Mouse (Mus musculus) heart, postnatal 0 days (tissue): ENCODE measurements at regions not wholly inside any gene's neighbourhood (a gene's known extent, or its start where the extent isn't known, plus 50 kb on each side); places are given as distances from the start of the nearest gene placed in this dataset.

Experiments used
- ATAC-seq: fragments of 200-750 bp; cut with Nextera tagmentation; 2 replicates; pipeline ENCODE4 v1.8.0; 2017; ENCODE audit warnings: low read depth, moderate number of reproducible peaks, moderate library complexity; ENCODE audit not compliant: insufficient read depth
- DNase-seq: peaks from one replicate; pipeline ENCODE4 v3.0.0-alpha.2; 2016; ENCODE audit warnings: low spot score
- H3K27ac ChIP-seq: fragments of 300-500 bp; sonication (generic); 2 replicates; pipeline ENCODE4 v1.5.1; 2014; ENCODE audit warnings: low read depth, mild to moderate bottlenecking
- H3K27me3 ChIP-seq: fragments of 300-500 bp; sonication (generic); 2 replicates; pipeline ENCODE4 v1.6.1; 2014; ENCODE audit warnings: low read length, mixed read lengths; ENCODE audit not compliant: control insufficient read depth, insufficient read depth
- H3K36me3 ChIP-seq: fragments of 300-500 bp; sonication (generic); replicated peaks from 2 replicates; pipeline ENCODE4 v1.6.1; 2014; ENCODE audit warnings: low read length, mixed read lengths; ENCODE audit not compliant: control insufficient read depth, insufficient read depth
- H3K4me1 ChIP-seq: fragments of 300-500 bp; sonication (generic); 2 replicates; pipeline ENCODE4 v1.6.1; 2014; ENCODE audit warnings: antibody characterized with exemption; ENCODE audit not compliant: control insufficient read depth, insufficient read depth
- H3K4me2 ChIP-seq: fragments of 300-500 bp; sonication (generic); 2 replicates; pipeline ENCODE4 v1.6.1; 2014; ENCODE audit warnings: low read depth, mild to moderate bottlenecking, low read length, moderate library complexity
- H3K4me3 ChIP-seq: fragments of 300-500 bp; sonication (generic); 2 replicates; pipeline ENCODE4 v1.5.1; 2014; ENCODE audit warnings: low read depth, low read length
- H3K9ac ChIP-seq: fragments of 300-500 bp; sonication (generic); replicated peaks from 2 replicates; pipeline ENCODE4 v1.6.1; 2014; ENCODE audit warnings: low read depth, low read length, mixed read lengths
- H3K9me3 ChIP-seq: fragments of 300-500 bp; sonication (generic); replicated peaks from 2 replicates; pipeline ENCODE4 v1.6.1; 2016; ENCODE audit warnings: low read length; ENCODE audit not compliant: control insufficient read depth
- CTCF ChIP-seq: IDR thresholded peaks from 2 replicates; pipeline ENCODE4 v1.5.1; 2016; ENCODE audit warnings: antibody characterized with exemption, control low read depth, low read depth
- EP300 ChIP-seq: IDR thresholded peaks from 2 replicates; pipeline ENCODE4 v1.6.1; 2016; ENCODE audit warnings: antibody characterized with exemption, low read depth
- WGBS: fragments of 180-500 bp; shearing (Covaris S2); extraction: QIAGEN DNeasy Blood & Tissue Kit; methylation state at CpG from one replicate; pipeline ENCODE4 v1.1.7; 2014; 5-methylcytosine and 5-hydroxymethylcytosine counted together

DNA sequence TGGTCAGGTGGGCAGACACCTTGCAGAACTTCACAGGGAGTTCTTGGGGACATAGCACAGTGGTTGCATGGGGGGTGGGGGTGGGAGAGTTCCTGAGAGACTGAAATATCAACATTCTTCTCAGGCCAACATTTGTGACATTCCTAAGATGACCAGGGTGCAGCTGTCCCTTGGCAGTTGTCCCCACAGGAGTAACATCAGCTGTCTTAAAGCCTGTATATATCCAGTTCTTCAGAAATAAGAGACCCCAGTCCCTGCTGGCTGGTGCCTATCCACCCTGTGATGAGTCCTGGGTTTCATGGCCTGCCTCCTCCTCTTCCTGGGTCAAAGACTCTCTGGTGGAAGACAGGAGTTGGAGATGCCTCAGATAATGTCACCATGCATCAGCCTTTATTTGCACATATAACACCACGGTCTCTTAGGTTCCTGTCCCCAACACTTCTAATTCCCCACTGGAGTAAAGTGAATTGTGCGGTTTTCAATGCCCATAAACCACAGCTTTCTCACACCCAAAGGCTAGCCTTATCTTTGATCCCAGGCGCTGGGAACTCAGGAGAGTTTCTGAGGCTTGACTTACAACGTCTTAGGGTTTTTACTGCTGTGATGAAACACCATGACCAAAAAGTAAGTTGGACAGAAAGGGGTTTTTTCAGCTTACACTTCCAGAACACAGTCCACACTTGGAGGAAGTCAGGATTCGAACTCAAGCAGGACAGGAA lies 85.8 kb downstream of the Tomm20 start:
- WGBS, result 85% methylated on average over 5 of the region's 5 CpGs
- ATAC-seq, result no peak
- no peak for TF ChIP-seq CTCF
- no peak for TF ChIP-seq EP300

DNA sequence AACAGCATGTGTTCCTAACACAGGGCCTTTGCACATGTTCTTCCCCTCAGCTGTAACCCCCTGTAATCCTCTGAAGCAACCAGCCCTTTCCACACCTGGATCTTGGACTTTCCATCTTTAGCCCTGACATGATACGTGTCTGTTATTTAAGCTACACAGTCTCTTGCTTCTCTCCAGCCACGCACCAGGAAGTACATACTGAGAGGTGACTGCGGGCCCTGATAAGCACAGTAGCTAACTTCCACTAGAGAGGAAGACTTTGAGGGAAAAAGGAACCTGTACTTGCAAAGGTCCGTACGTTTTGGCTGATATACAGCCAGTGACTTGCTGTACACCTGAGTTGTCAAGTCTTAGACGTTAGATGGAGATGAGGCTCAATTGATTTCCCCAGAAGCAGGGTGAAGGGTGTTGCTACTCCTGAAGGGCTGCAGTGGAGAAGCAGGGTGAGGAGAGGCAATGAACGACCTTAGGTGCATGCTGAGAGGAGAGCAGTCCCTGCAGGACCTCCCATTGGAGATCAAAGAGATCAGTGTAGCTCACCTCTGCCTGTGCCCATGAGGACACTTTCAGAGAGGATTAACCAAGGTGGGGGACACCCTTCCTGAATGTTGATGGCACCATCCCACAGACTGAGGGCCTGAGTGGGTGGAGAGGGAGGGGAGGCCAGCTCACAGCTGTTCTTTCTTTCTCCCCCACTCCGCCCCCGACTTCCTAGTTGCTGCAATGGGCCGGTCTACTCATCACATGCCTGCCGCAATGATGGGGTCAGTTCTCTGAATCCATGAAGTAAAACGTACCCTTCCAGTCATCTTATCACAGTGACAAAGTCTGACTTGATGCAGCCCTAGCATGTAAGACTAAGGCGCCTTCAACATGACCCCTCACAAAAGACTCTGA lies 88.1 kb downstream of the Tomm20 start:
- no peak overlapping the region for H3K4me2 ChIP-seq
- H3K4me1 ChIP-seq, result no peaks in the 10 kb centered on the region
- no peaks in the 10 kb centered on the region for H3K9me3 ChIP-seq
- 61% methylated on average over 13 of the region's 13 CpGs for WGBS
- H3K36me3 ChIP-seq, result no peaks in the 10 kb centered on the region
- no peak overlapping the region for H3K9ac ChIP-seq
- ATAC-seq, result no peak
- DNase-seq, result no peak
- TF ChIP-seq EP300 (no peak), CTCF (no peak)
- H3K27ac ChIP-seq, result no peak overlapping the region
- H3K4me3 ChIP-seq, result no peak overlapping the region
- no peaks in the 10 kb centered on the region for H3K27me3 ChIP-seq

More for the DNA sequence above, 85.8 kb downstream of the Tomm20 start:
- Histone ChIP-seq H3K9ac (no peak overlapping the region), H3K36me3 (no peaks in the 10 kb centered on the region), H3K4me1 (no peaks in the 10 kb centered on the region), H3K4me3 (no peak overlapping the region), H3K27me3 (no peaks in the 10 kb centered on the region), H3K27ac (no peak overlapping the region), H3K9me3 (no peaks in the 10 kb centered on the region), H3K4me2 (no peak overlapping the region)
- no peak for DNase-seq

DNA sequence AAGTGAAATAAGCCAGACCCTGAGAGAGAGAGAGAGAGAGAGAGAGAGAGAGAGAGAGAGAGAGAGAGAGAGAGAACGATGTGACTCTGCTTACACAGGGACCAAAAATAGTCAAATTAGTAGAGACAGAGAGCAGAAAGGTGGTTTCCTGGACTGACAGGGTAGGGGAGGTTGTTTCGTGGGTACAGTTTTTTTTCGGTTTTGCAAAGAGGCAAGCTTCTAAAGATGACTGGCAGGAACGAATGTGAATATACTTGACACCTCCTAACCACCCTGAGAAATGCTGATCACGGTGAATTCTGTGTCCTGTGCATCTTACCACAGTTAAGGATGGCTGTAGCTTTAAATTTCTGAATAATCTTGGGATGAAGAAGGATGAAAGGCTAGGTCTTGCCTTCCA lies 89.7 kb downstream of the Tomm20 start:
- no peaks in the 10 kb centered on the region for H3K9me3 ChIP-seq
- H3K4me1 ChIP-seq, result no peaks in the 10 kb centered on the region
- H3K36me3 ChIP-seq, result no peaks in the 10 kb centered on the region
- no peak overlapping the region for H3K4me3 ChIP-seq
- WGBS, result 55% methylated on average over 5 of the region's 5 CpGs
- no peak overlapping the region; the same call in 1 of the 2 replicates for H3K27ac ChIP-seq
- ATAC-seq (no peak), DNase-seq (no peak)
- no peaks in the 10 kb centered on the region for H3K27me3 ChIP-seq
- no peak for TF ChIP-seq CTCF
- no peak for TF ChIP-seq EP300
- no peak overlapping the region for H3K4me2 ChIP-seq
- no peak overlapping the region for H3K9ac ChIP-seq

DNA sequence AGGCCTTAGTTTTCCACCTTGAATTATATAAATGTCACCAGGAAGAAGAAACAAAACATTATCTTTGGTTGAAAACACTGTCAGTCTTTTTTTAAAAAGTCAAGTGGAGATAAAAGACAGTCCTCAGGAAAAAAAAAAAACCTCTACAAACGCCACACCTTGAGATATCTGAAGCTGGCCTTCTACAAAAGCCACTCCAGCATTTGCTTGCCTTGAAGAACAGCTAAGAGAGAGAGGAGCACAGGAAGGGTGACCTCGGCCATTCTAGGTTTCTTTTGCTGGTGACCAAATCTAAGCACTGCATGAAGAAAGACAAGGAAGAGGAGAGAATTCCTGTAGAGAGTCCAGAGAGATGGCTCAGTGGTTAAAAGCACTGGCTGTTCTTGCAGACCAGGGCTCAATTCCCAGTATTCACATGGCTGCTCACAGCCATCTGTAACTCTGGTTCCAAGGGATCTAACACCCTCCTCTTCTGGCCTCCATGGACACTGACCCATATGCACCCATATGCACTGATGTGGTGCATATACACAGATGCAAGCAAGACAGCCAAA lies 90.5 kb downstream of the Tomm20 start:
- Histone ChIP-seq H3K9me3 (no peaks in the 10 kb centered on the region), H3K36me3 (no peaks in the 10 kb centered on the region), H3K4me1 (peaks cover under 1% of the 10 kb centered on the region; the same call in 1 of the 2 replicates), H3K4me3 (no peak overlapping the region), H3K9ac (no peak overlapping the region), H3K27me3 (no peaks in the 10 kb centered on the region), H3K4me2 (no peak overlapping the region), H3K27ac (no peak overlapping the region)
- ATAC-seq (no peak), DNase-seq (no peak)
- WGBS, result 68% methylated on average over 2 of the region's 2 CpGs
- no peak for TF ChIP-seq EP300
- TF ChIP-seq CTCF, result no peak

DNA sequence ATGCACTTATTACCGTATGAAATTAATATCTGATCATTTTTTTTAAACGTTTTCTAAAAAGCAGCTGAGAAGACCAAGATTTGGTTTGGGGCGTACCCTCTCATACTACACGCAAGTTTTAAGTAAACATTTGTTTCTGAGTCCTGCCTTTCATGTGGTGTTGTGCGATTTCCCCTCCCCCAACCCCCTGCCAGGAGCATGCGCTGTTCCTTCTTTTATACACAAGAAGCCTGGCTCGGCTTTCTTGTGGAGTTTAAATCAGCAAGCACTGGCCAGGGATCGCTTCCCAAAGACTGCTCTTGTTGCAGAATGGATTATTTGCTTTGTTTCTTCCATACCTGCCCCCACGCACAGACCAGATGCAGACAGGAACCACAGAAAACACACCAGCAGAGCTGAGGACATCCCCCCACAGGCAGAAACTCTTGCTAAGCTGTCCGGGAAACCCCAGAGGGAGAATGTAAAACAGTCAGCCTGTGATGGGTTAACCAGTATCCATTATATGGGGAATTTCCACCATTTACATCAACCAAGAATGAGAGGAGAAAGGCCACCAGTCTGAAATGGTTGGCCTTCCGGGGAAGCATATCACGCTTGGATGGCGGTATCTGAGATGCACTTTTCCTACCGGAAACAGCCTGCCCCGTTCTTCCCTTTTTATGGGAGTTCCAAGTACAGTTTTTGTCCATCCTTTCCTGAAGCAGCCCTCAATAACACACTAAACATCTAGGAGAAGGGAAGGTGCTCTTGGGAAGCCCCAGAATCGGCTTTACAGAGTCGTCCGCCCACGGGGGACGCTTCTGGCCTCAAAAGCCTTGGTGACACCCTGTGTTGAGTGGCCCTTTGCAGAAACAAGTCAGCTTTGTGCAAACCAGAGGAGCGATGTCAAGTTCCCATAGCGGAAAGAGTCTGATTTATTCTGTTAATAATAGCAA lies 91.3 kb downstream of the Tomm20 start:
- H3K27ac ChIP-seq, result no peak overlapping the region
- H3K4me2 ChIP-seq, result no peak overlapping the region
- no peaks in the 10 kb centered on the region for H3K9me3 ChIP-seq
- H3K27me3 ChIP-seq, result no peaks in the 10 kb centered on the region
- TF ChIP-seq EP300, result no peak
- DNase-seq (no peak), ATAC-seq (no peak)
- no peak overlapping the region for H3K9ac ChIP-seq
- 83% methylated on average over 22 of the region's 22 CpGs for WGBS
- peaks cover 8% of the 10 kb centered on the region for H3K4me1 ChIP-seq
- H3K36me3 ChIP-seq, result no peaks in the 10 kb centered on the region
- no peak overlapping the region for H3K4me3 ChIP-seq
